In the genomic region with DNA sequence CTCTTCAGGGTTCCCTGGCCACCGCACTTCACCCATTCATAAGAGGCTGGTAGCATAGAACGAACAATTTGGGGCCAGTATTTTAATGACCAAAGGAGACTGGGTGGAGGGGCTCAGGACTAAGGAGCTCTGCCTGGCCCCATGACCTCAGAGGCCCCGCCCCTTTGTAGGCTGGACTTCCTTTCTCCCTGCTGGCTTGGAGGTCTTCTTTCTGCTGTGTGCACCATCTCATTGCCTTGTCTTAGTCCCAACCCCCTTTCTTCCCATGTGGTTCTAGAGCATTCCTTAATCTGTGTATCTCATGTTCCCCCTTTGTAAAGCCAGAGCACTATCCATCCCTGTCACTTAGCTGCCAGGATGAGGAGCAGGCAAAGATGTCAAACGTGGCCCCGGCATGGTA, we compare ENCODE assay signal across 10 mouse cellular contexts. TPM values are rescaled to one million over a fixed set of nuclear protein-coding genes. Genes with fewer than 3 reads are reported as not detected.
A peak's percentile ranks its signal among the peaks of the same experiment; 100 is the strongest.
DNase-seq lines count a peak whose midpoint lies in the region; ATAC-seq and TF ChIP-seq lines count a peak whose summit lies in the region.
"Had no signal": no experiment of that assay in that cellular context is flagged by ENCODE, and none has a peak within 500 bp of the region (broad histone marks: within the 10 kb centered on the region; RNA-seq: fewer than 3 reads in every experiment).

No protein-coding gene starts in this region.

- H3K36me3 ChIP-seq in heart, embryonic 15.5 days = no peaks in the 10 kb centered on the region
- no peaks in the 10 kb centered on the region for H3K36me3 ChIP-seq in neural tube, embryonic 13.5 days
- H3K36me3 ChIP-seq in neural tube, embryonic 15.5 days = no peaks in the 10 kb centered on the region
- H3K36me3 ChIP-seq in heart, postnatal 0 days (replicated peaks; ENCODE audit: control insufficient read depth, insufficient read depth, low read length) = no peaks in the 10 kb centered on the region
- no peaks in the 10 kb centered on the region for H3K36me3 ChIP-seq in stomach, embryonic 15.5 days

- ATAC-seq in heart, embryonic 15.5 days (replicated peaks; ENCODE audit: insufficient number of reproducible peaks, insufficient read depth, low FRiP score, low read depth) = no peak
- no peak for ATAC-seq in neural tube, embryonic 13.5 days (ENCODE audit: low read depth)
- ATAC-seq in neural tube, embryonic 15.5 days (ENCODE audit: low FRiP score) = no peak
- peak; percentile 13; the same call in 1 of the 2 replicates for ATAC-seq in heart, postnatal 0 days (ENCODE audit: insufficient read depth, low read depth)
- ATAC-seq in stomach, embryonic 15.5 days (ENCODE audit: insufficient read depth, low FRiP score, low read depth) = no peak

- H3K9me3 ChIP-seq in heart, embryonic 15.5 days (replicated peaks) = no peaks in the 10 kb centered on the region
- no peaks in the 10 kb centered on the region for H3K9me3 ChIP-seq in neural tube, embryonic 13.5 days
- no peaks in the 10 kb centered on the region for H3K9me3 ChIP-seq in neural tube, embryonic 15.5 days (replicated peaks)
- H3K9me3 ChIP-seq in heart, postnatal 0 days (replicated peaks; ENCODE audit: control insufficient read depth, low read length) = no peaks in the 10 kb centered on the region
- H3K9me3 ChIP-seq in stomach, embryonic 15.5 days = no peaks in the 10 kb centered on the region

- peak overlapping the region; percentile 58 for H3K27ac ChIP-seq in heart, embryonic 15.5 days
- 0 out of 2 replicates have a peak overlapping the region, but pooled peaks have one; percentile 28 for H3K27ac ChIP-seq in neural tube, embryonic 13.5 days (replicated peaks)
- H3K27ac ChIP-seq in neural tube, embryonic 15.5 days (replicated peaks) = no peak overlapping the region
- peak overlapping the region; percentile 74 for H3K27ac ChIP-seq in heart, postnatal 0 days (ENCODE audit: low read depth)
- peak overlapping the region; percentile 81; the same call in 1 of the 2 replicates for H3K27ac ChIP-seq in stomach, embryonic 15.5 days

- 0 out of 2 replicates have a peak overlapping the region, but pooled peaks have one; percentile 1 for H3K4me2 ChIP-seq in heart, embryonic 15.5 days
- H3K4me2 ChIP-seq in neural tube, embryonic 13.5 days = no peak overlapping the region
- H3K4me2 ChIP-seq in neural tube, embryonic 15.5 days = no peak overlapping the region
- H3K4me2 ChIP-seq in heart, postnatal 0 days (ENCODE audit: low read depth, low read length) = no peak overlapping the region
- no peak overlapping the region for H3K4me2 ChIP-seq in stomach, embryonic 15.5 days

- TF ChIP-seq EP300 in heart, postnatal 0 days (IDR thresholded peaks at IDR 0.05; ENCODE audit: low read depth) = no peak

- 78% methylated on average over 5 of the region's 5 CpGs for WGBS in heart, embryonic 15.5 days
- whole genome bisulfite sequencing in neural tube, embryonic 13.5 days = 77% methylated on average over 5 of the region's 5 CpGs
- WGBS in neural tube, embryonic 15.5 days = 82% methylated on average over 5 of the region's 5 CpGs
- 67% methylated on average over 5 of the region's 5 CpGs for WGBS in heart, postnatal 0 days
- 71% methylated on average over 5 of the region's 5 CpGs for WGBS in stomach, embryonic 15.5 days

- H3K4me3 ChIP-seq in heart, embryonic 15.5 days = no peak overlapping the region
- H3K4me3 ChIP-seq in neural tube, embryonic 13.5 days = no peak overlapping the region
- no peak overlapping the region for H3K4me3 ChIP-seq in neural tube, embryonic 15.5 days (replicated peaks)
- H3K4me3 ChIP-seq in heart, postnatal 0 days (ENCODE audit: low read depth, low read length) = no peak overlapping the region
- no peak overlapping the region for H3K4me3 ChIP-seq in stomach, embryonic 15.5 days (replicated peaks)

- H3K27me3 ChIP-seq in heart, embryonic 15.5 days = no peaks in the 10 kb centered on the region
- H3K27me3 ChIP-seq in neural tube, embryonic 13.5 days = no peaks in the 10 kb centered on the region
- H3K27me3 ChIP-seq in neural tube, embryonic 15.5 days (replicated peaks) = no peaks in the 10 kb centered on the region
- H3K27me3 ChIP-seq in heart, postnatal 0 days (ENCODE audit: control insufficient read depth, insufficient read depth, low read length) = no peaks in the 10 kb centered on the region
- H3K27me3 ChIP-seq in stomach, embryonic 15.5 days (replicated peaks) = no peaks in the 10 kb centered on the region

- no peak overlapping the region for H3K9ac ChIP-seq in heart, embryonic 15.5 days
- no peak overlapping the region for H3K9ac ChIP-seq in neural tube, embryonic 13.5 days
- H3K9ac ChIP-seq in neural tube, embryonic 15.5 days (replicated peaks) = no peak overlapping the region
- no peak overlapping the region for H3K9ac ChIP-seq in heart, postnatal 0 days (replicated peaks; ENCODE audit: low read depth, low read length)
- H3K9ac ChIP-seq in stomach, embryonic 15.5 days = no peak overlapping the region

- no peak for DNase-seq in heart, adult 9 months (ENCODE audit: low spot score in 2 of 2)
- DNase-seq in heart, postnatal 0 days (ENCODE audit: low spot score) = no peak
- DNase-seq in layer of hippocampus, postnatal 14 days (ENCODE audit: low spot score in 2 of 2) = no peak
- no peak for DNase-seq in frontal cortex, postnatal 36 days (ENCODE audit: low spot score in 2 of 2)
- DNase-seq: right cerebral cortex, postnatal 14 days had no signal

- TF ChIP-seq CTCF in heart, postnatal 0 days (IDR thresholded peaks at IDR 0.05; ENCODE audit: low read depth) = no peak

- peaks cover 76% of the 10 kb centered on the region for H3K4me1 ChIP-seq in heart, embryonic 15.5 days (replicated peaks)
- H3K4me1 ChIP-seq in neural tube, embryonic 13.5 days (replicated peaks) = peaks cover 18% of the 10 kb centered on the region
- H3K4me1 ChIP-seq in neural tube, embryonic 15.5 days = peaks cover 6% of the 10 kb centered on the region; the same call in 1 of the 2 replicates
- peaks cover 54% of the 10 kb centered on the region for H3K4me1 ChIP-seq in heart, postnatal 0 days (ENCODE audit: control insufficient read depth, insufficient read depth)
- H3K4me1 ChIP-seq in stomach, embryonic 15.5 days = peaks cover 68% of the 10 kb centered on the region

RNA-seq across cellular contexts. Expression of a gene that starts 16.7 kb away (rescaled TPM):
- polyA plus RNA-seq in heart, embryonic 15.5 days (2015; fragmentation: Nextera tagmentation; extraction: Ambion mirVana) = 27.4 and 31.6 TPM in 2 replicates
- polyA plus RNA-seq in neural tube, embryonic 13.5 days (2015; fragmentation: Nextera tagmentation; extraction: Ambion mirVana) = 8.7 and 8.8 TPM in 2 replicates
- 7.4 and 14.2 TPM in 2 replicates for polyA plus RNA-seq in neural tube, embryonic 15.5 days (2015; fragmentation: Nextera tagmentation; extraction: Ambion mirVana)
- total RNA-seq in heart, postnatal 0 days (2014; rRNA removed; ENCODE audit: low replicate concordance) = 14.8 and 37.1 TPM in 2 replicates
- polyA plus RNA-seq in heart, postnatal 0 days (2015; fragmentation: Nextera tagmentation; extraction: Ambion mirVana) = 16.0 and 16.4 TPM in 2 replicates
- 26.7 and 28.6 TPM in 2 replicates for polyA plus RNA-seq in stomach, embryonic 15.5 days (2015; fragmentation: Nextera tagmentation; extraction: Ambion mirVana)
- 1 to 10 TPM; 2.8 to 3.8 TPM for total RNA-seq in layer of hippocampus, postnatal 14 days (2021)

RNA-seq across cellular contexts. Expression of a gene that starts 49.3 kb away (rescaled TPM):
- polyA plus RNA-seq in heart, embryonic 15.5 days (2015; fragmentation: Nextera tagmentation; extraction: Ambion mirVana) = not detected in 2 replicates
- not detected in 2 replicates for polyA plus RNA-seq in neural tube, embryonic 13.5 days (2015; fragmentation: Nextera tagmentation; extraction: Ambion mirVana)
- not detected in 2 replicates for polyA plus RNA-seq in neural tube, embryonic 15.5 days (2015; fragmentation: Nextera tagmentation; extraction: Ambion mirVana)
- not detected in 2 replicates for total RNA-seq in heart, postnatal 0 days (2014; rRNA removed; ENCODE audit: low replicate concordance)
- polyA plus RNA-seq in heart, postnatal 0 days (2015; fragmentation: Nextera tagmentation; extraction: Ambion mirVana) = not detected in 2 replicates
- polyA plus RNA-seq in stomach, embryonic 15.5 days (2015; fragmentation: Nextera tagmentation; extraction: Ambion mirVana) = not detected in 2 replicates
- not detected for total RNA-seq in layer of hippocampus, postnatal 14 days (2021)
- polyA plus RNA-seq: limb, embryonic 11.5 days had no signal
